Mouse (Mus musculus): ENCODE data around the gene Ftl1.

DNA sequence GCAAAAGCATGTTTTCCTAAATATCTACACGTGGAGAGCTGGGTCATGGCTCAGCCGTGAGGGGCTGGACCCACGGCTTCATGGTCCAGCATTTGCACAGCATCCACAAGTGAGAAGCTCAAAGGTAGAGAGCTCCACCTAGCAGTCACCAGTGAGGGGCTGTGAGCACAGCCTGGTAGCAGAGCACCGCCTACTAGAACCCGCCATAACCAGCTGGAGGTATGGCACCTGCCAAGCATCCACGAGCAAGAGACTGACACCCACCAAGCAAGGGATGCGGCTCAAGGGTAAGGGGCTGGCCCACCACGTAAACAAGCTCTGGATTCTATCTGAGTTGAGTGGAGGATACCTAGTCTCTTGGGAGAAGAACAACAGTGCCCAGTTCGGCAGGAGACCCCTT lies 5.9 kb upstream of the Ftl1 start:
- TF ChIP-seq CTCF (IDR thresholded peaks at IDR 0.05; ENCODE audit: borderline replicate concordance, insufficient read depth, low read depth, low read length) (no peak), POLR2A (IDR thresholded peaks at IDR 0.05; ENCODE audit: borderline replicate concordance, insufficient read depth, low read length) (no peak)
